Mouse (Mus musculus) neural tube, embryonic 11.5 days (tissue): ENCODE measurements around the gene Tnik. TPM values are rescaled to one million over a fixed set of nuclear protein-coding genes. Genes with fewer than 3 reads are reported as not detected.

ENCODE experiments used
- ATAC-seq: fragments of 200-750 bp; cut with Nextera tagmentation; 2 replicates; pipeline ENCODE4 v1.8.0; 2017; ENCODE audit warnings: moderate number of reproducible peaks, mild to moderate bottlenecking, moderate TSS enrichment, moderate library complexity; ENCODE audit not compliant: insufficient read depth, low FRiP score, low TSS enrichment
- DNase-seq: peaks from one replicate; pipeline ENCODE4 v3.0.0-alpha.2; 2015; ENCODE audit warnings: low spot score
- H3K27ac ChIP-seq: fragments of 300-500 bp; sonication (generic); 2 replicates; pipeline ENCODE4 v1.5.1; 2014; ENCODE audit warnings: low read depth, mild to moderate bottlenecking, low read length
- H3K27me3 ChIP-seq: fragments of 300-500 bp; sonication (generic); 2 replicates; pipeline ENCODE4 v1.6.1; 2014; ENCODE audit warnings: mild to moderate bottlenecking, low read length, mixed read lengths; ENCODE audit not compliant: control insufficient read depth, insufficient read depth
- H3K36me3 ChIP-seq: fragments of 300-500 bp; sonication (generic); 2 replicates; pipeline ENCODE4 v1.6.1; 2014; ENCODE audit warnings: mild to moderate bottlenecking, low read length, moderate library complexity, mixed read lengths; ENCODE audit not compliant: control insufficient read depth, insufficient read depth
- H3K4me1 ChIP-seq: fragments of 300-500 bp; sonication (generic); 2 replicates; pipeline ENCODE4 v1.6.1; 2014; ENCODE audit warnings: low read length, mixed read lengths; ENCODE audit not compliant: control insufficient read depth, insufficient read depth
- H3K4me2 ChIP-seq: fragments of 300-500 bp; sonication (generic); 2 replicates; pipeline ENCODE4 v1.6.1; 2014; ENCODE audit warnings: low read depth, mild to moderate bottlenecking, moderate library complexity
- H3K4me3 ChIP-seq: fragments of 300-500 bp; sonication (generic); 2 replicates; pipeline ENCODE4 v1.5.1; 2014; ENCODE audit warnings: low read depth, low read length
- H3K9ac ChIP-seq: fragments of 300-500 bp; sonication (generic); 2 replicates; pipeline ENCODE4 v1.6.1; 2014; ENCODE audit warnings: mild to moderate bottlenecking, low read length
- H3K9me3 ChIP-seq: fragments of 300-500 bp; sonication (generic); 2 replicates; pipeline ENCODE4 v1.6.1; 2016; ENCODE audit warnings: low read length; ENCODE audit not compliant: control insufficient read depth
- WGBS: fragments of 180-500 bp; shearing (Covaris S2); extraction: QIAGEN DNeasy Blood & Tissue Kit; methylation state at CpG from one replicate; pipeline ENCODE4 v1.1.7; 2014; 5-methylcytosine and 5-hydroxymethylcytosine counted together
- polyA plus RNA-seq: library from polyadenylated mRNA; unstranded; fragments of >200 nt; fragmentation: Nextera tagmentation; extraction: Ambion mirVana; gene quantifications from 2 replicates; pipeline ENCODE4 v1.2.1, GENCODE M21; 2014

Tnik gene
- polyA plus RNA-seq, 1 experiment from 2014 or later, result 26.0 TPM

GRCm38 (mm10) chr3:28654740-28655139 lies 391.7 kb downstream of the Tnik start:
- H3K4me3 ChIP-seq, result no peak overlapping the region
- ATAC-seq (no peak), DNase-seq (no peak)
- H3K36me3 ChIP-seq, result no peaks in the 10 kb centered on the region
- H3K9me3 ChIP-seq, result no peaks in the 10 kb centered on the region
- no peaks in the 10 kb centered on the region for H3K27me3 ChIP-seq
- H3K27ac ChIP-seq, result no peak overlapping the region
- H3K9ac ChIP-seq, result no peak overlapping the region
- H3K4me2 ChIP-seq, result no peak overlapping the region
- no peaks in the 10 kb centered on the region for H3K4me1 ChIP-seq

GRCm38 (mm10) chr3:28658349-28658748 lies 395.3 kb downstream of the Tnik start:
- Histone ChIP-seq H3K27me3 (no peaks in the 10 kb centered on the region), H3K4me1 (no peaks in the 10 kb centered on the region), H3K9ac (no peak overlapping the region), H3K4me2 (no peak overlapping the region), H3K4me3 (no peak overlapping the region), H3K9me3 (no peaks in the 10 kb centered on the region), H3K27ac (no peak overlapping the region), H3K36me3 (no peaks in the 10 kb centered on the region)
- 39% methylated on average over 1 of the region's 1 CpGs for WGBS
- no peak for ATAC-seq
- no peak for DNase-seq

GRCm38 (mm10) chr3:28680851-28681250 lies 417.8 kb downstream of the Tnik start:
- no peaks in the 10 kb centered on the region for H3K27me3 ChIP-seq
- H3K9ac ChIP-seq, result no peak overlapping the region
- no peaks in the 10 kb centered on the region for H3K4me1 ChIP-seq
- whole genome bisulfite sequencing, result 86% methylated on average over 7 of the region's 7 CpGs
- ATAC-seq (no peak), DNase-seq (no peak)
- no peaks in the 10 kb centered on the region for H3K36me3 ChIP-seq
- no peak overlapping the region for H3K4me2 ChIP-seq
- H3K4me3 ChIP-seq, result no peak overlapping the region
- H3K27ac ChIP-seq, result no peak overlapping the region
- H3K9me3 ChIP-seq, result no peaks in the 10 kb centered on the region

DNA sequence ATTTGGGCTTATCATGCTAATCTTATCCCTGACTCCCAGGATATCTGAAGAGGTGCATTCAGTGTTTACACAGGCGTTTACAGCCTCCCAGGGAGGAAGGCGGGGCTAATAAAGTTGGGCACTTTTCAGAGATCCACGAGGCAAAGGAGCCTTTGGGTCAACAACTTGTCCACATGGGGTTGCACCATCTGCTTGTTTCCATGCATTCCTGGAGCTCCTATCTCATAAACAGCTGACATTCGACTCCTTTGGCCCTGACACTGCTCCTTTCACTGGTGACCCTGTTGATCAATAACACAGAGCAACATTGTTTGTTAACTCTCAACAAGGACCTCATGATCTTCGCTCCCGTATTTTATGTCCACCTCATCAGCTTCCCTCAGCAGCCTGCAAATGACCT lies 418.9 kb downstream of the Tnik start:
- H3K27ac ChIP-seq, result no peak overlapping the region
- no peak overlapping the region for H3K4me3 ChIP-seq
- no peaks in the 10 kb centered on the region for H3K36me3 ChIP-seq
- H3K27me3 ChIP-seq, result no peaks in the 10 kb centered on the region
- DNase-seq, result no peak
- WGBS, result 27% methylated on average over 6 of the region's 6 CpGs
- ATAC-seq, result no peak
- H3K4me1 ChIP-seq, result no peaks in the 10 kb centered on the region
- H3K9me3 ChIP-seq, result no peaks in the 10 kb centered on the region
- H3K9ac ChIP-seq, result no peak overlapping the region
- H3K4me2 ChIP-seq, result no peak overlapping the region

DNA sequence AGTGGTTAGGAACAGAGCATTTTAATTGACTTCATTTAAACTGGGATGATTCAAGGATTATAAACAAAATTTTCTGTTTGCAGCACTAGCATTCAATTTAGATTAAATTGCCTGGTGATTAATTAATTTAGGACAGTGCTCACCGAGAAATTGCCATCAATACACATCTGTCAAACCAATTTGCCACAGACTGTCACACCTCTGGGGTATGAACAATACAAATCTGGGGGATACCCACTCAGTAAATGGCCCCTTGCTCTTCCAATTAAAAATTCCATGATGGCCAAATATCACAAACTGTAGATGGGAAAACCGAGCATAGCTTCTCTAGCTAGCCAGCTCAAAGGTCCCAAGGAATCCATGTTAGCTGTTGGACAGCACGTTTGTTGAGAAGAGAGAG lies 419.4 kb downstream of the Tnik start:
- Histone ChIP-seq H3K4me2 (no peak overlapping the region), H3K4me3 (no peak overlapping the region), H3K9ac (no peak overlapping the region), H3K27ac (no peak overlapping the region), H3K27me3 (no peaks in the 10 kb centered on the region), H3K4me1 (no peaks in the 10 kb centered on the region), H3K36me3 (no peaks in the 10 kb centered on the region), H3K9me3 (no peaks in the 10 kb centered on the region)
- 69% methylated on average over 3 of the region's 3 CpGs for WGBS
- ATAC-seq, result no peak
- DNase-seq, result no peak

- no peak for ATAC-seq
These were observed 422.5 kb downstream of the Tnik start for GRCm38 (mm10) chr3:28685510-28685909.

GRCm38 (mm10) chr3:28694811-28695210 lies 431.8 kb downstream of the Tnik start:
- no peak overlapping the region for H3K27ac ChIP-seq
- H3K9me3 ChIP-seq, result no peaks in the 10 kb centered on the region
- WGBS, result 90% methylated on average over 5 of the region's 5 CpGs

More at GRCm38 (mm10) chr3:28685510-28685909, 422.5 kb downstream of the Tnik start:
- Histone ChIP-seq H3K4me3 (no peak overlapping the region), H3K4me1 (no peaks in the 10 kb centered on the region), H3K27me3 (no peaks in the 10 kb centered on the region), H3K36me3 (no peaks in the 10 kb centered on the region), H3K4me2 (no peak overlapping the region), H3K9ac (no peak overlapping the region), H3K27ac (no peak overlapping the region), H3K9me3 (no peaks in the 10 kb centered on the region)
- no peak for DNase-seq
- 94% methylated on average over 2 of the region's 2 CpGs for WGBS

GRCm38 (mm10) chr3:28695608-28696007 lies 432.6 kb downstream of the Tnik start:
- Histone ChIP-seq H3K4me1 (no peaks in the 10 kb centered on the region), H3K9me3 (no peaks in the 10 kb centered on the region), H3K27me3 (no peaks in the 10 kb centered on the region), H3K36me3 (no peaks in the 10 kb centered on the region), H3K9ac (no peak overlapping the region), H3K4me3 (no peak overlapping the region), H3K27ac (no peak overlapping the region), H3K4me2 (no peak overlapping the region)
- 85% methylated on average over 13 of the region's 13 CpGs for WGBS
- no peak for ATAC-seq
- no peak for DNase-seq

More at GRCm38 (mm10) chr3:28694811-28695210, 431.8 kb downstream of the Tnik start:
- H3K27me3 ChIP-seq, result no peaks in the 10 kb centered on the region
- H3K9ac ChIP-seq, result no peak overlapping the region
- ATAC-seq (no peak), DNase-seq (no peak)
- H3K4me2 ChIP-seq, result no peak overlapping the region
- H3K4me3 ChIP-seq, result no peak overlapping the region
- no peaks in the 10 kb centered on the region for H3K4me1 ChIP-seq
- H3K36me3 ChIP-seq, result no peaks in the 10 kb centered on the region

DNA sequence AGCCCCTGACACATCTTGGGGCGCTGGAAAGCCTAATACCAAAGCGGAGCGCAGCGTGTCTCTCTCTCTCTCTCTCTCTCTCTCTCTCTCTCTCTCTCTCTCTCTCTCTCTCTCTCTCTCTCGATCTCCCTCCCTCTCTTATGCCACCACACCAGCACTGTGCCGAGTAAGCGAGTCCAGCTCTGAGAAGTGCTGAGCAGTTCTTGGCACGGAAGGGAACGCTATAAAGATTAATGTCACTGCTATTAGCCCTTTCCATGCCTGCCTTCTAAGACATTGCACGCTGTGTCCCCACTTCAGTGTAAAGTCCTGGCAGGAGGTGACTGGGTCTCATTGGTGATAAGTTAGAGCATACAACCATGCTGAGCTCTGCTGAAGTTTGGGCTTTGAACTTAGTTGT lies 433.1 kb downstream of the Tnik start:
- 76% methylated on average over 10 of the region's 10 CpGs for WGBS
- H3K4me3 ChIP-seq, result no peak overlapping the region
- no peaks in the 10 kb centered on the region for H3K36me3 ChIP-seq
- no peak overlapping the region for H3K27ac ChIP-seq
- DNase-seq (no peak), ATAC-seq (no peak)
- H3K9me3 ChIP-seq, result no peaks in the 10 kb centered on the region
- no peak overlapping the region for H3K4me2 ChIP-seq
- H3K9ac ChIP-seq, result no peak overlapping the region
- H3K27me3 ChIP-seq, result no peaks in the 10 kb centered on the region
- H3K4me1 ChIP-seq, result no peaks in the 10 kb centered on the region
